Mouse (Mus musculus): ENCODE data around the gene Cfdp1. TPM values are rescaled to one million over a fixed set of nuclear protein-coding genes. Genes with fewer than 3 reads are reported as not detected.

Cfdp1 gene
- polyA plus RNA-seq, 1 experiment, result 94.5 TPM

- no peaks in the 10 kb centered on the region for H3K27me3 ChIP-seq (ENCODE audit: control insufficient read depth, insufficient read depth, low read length)
- no peak for TF ChIP-seq CTCF (IDR thresholded peaks at IDR 0.05; ENCODE audit: borderline replicate concordance, insufficient read depth, low read depth, low read length)
- TF ChIP-seq POLR2A (IDR thresholded peaks at IDR 0.05; ENCODE audit: borderline replicate concordance, insufficient read depth, low read length), result no peak
- DNase-seq, result no peak
- 64% methylated on average over 3 of the region's 3 CpGs for WGBS
- H3K27ac ChIP-seq (ENCODE audit: insufficient read depth, low read length), result no peak overlapping the region
- no peak overlapping the region for H3K4me3 ChIP-seq (replicated peaks; ENCODE audit: insufficient read depth, low read depth, low read length)
- 0 out of 2 replicates have a peak, but pooled peaks cover 2% of the 10 kb centered on the region for H3K4me1 ChIP-seq (ENCODE audit: control insufficient read depth, insufficient read depth, low read length)
These were observed 60.7 kb downstream of the Cfdp1 start for GRCm38 (mm10) chr8:111793324-111793917.

- DNase-seq, result no peak
- no peak for TF ChIP-seq CTCF (IDR thresholded peaks at IDR 0.05; ENCODE audit: borderline replicate concordance, insufficient read depth, low read depth, low read length)
- no peak overlapping the region for H3K27ac ChIP-seq (ENCODE audit: insufficient read depth, low read length)
- H3K27me3 ChIP-seq (ENCODE audit: control insufficient read depth, insufficient read depth, low read length), result no peaks in the 10 kb centered on the region
- no peak overlapping the region for H3K4me3 ChIP-seq (replicated peaks; ENCODE audit: insufficient read depth, low read depth, low read length)
- H3K4me1 ChIP-seq (ENCODE audit: control insufficient read depth, insufficient read depth, low read length), result peaks cover 19% of the 10 kb centered on the region
These were observed 64.5 kb downstream of the Cfdp1 start for GRCm38 (mm10) chr8:111789639-111790038.

- WGBS, result 89% methylated on average over 4 of the region's 4 CpGs
- no peak for TF ChIP-seq CTCF (IDR thresholded peaks at IDR 0.05; ENCODE audit: borderline replicate concordance, insufficient read depth, low read depth, low read length)
- no peak for TF ChIP-seq POLR2A (IDR thresholded peaks at IDR 0.05; ENCODE audit: borderline replicate concordance, insufficient read depth, low read length)
- no peak overlapping the region for H3K4me3 ChIP-seq (replicated peaks; ENCODE audit: insufficient read depth, low read depth, low read length)
- H3K27ac ChIP-seq (ENCODE audit: insufficient read depth, low read length), result no peak overlapping the region
- DNase-seq, result no peak
- no peaks in the 10 kb centered on the region for H3K27me3 ChIP-seq (ENCODE audit: control insufficient read depth, insufficient read depth, low read length)
- H3K4me1 ChIP-seq (ENCODE audit: control insufficient read depth, insufficient read depth, low read length), result peaks cover 18% of the 10 kb centered on the region
These were observed 64.9 kb downstream of the Cfdp1 start for GRCm38 (mm10) chr8:111789200-111789599.

GRCm38 (mm10) chr8:111788497-111788896 is 65.6 kb downstream of the Cfdp1 start:
- DNase-seq, result no peak
- WGBS, result 89% methylated on average over 3 of the region's 3 CpGs
- TF ChIP-seq POLR2A (IDR thresholded peaks at IDR 0.05; ENCODE audit: borderline replicate concordance, insufficient read depth, low read length) (no peak), CTCF (IDR thresholded peaks at IDR 0.05; ENCODE audit: borderline replicate concordance, insufficient read depth, low read depth, low read length) (no peak)
- Histone ChIP-seq H3K4me1 (ENCODE audit: control insufficient read depth, insufficient read depth, low read length) (peaks cover 18% of the 10 kb centered on the region), H3K27me3 (ENCODE audit: control insufficient read depth, insufficient read depth, low read length) (no peaks in the 10 kb centered on the region), H3K4me3 (replicated peaks; ENCODE audit: insufficient read depth, low read depth, low read length) (no peak overlapping the region), H3K27ac (ENCODE audit: insufficient read depth, low read length) (no peak overlapping the region)

GRCm38 (mm10) chr8:111788085-111788484 is 66.0 kb downstream of the Cfdp1 start:
- DNase-seq, result no peak
- peaks cover 20% of the 10 kb centered on the region for H3K4me1 ChIP-seq (ENCODE audit: control insufficient read depth, insufficient read depth, low read length)
- TF ChIP-seq POLR2A (IDR thresholded peaks at IDR 0.05; ENCODE audit: borderline replicate concordance, insufficient read depth, low read length) (no peak), CTCF (IDR thresholded peaks at IDR 0.05; ENCODE audit: borderline replicate concordance, insufficient read depth, low read depth, low read length) (no peak)
- H3K27ac ChIP-seq (ENCODE audit: insufficient read depth, low read length), result no peak overlapping the region; the same call in 1 of the 2 replicates
- 81% methylated on average over 5 of the region's 5 CpGs for WGBS
- no peak overlapping the region for H3K4me3 ChIP-seq (replicated peaks; ENCODE audit: insufficient read depth, low read depth, low read length)
- no peaks in the 10 kb centered on the region for H3K27me3 ChIP-seq (ENCODE audit: control insufficient read depth, insufficient read depth, low read length)

GRCm38 (mm10) chr8:111787683-111788082 is 66.4 kb downstream of the Cfdp1 start:
- WGBS, result 29% methylated on average over 4 of the region's 4 CpGs
- Histone ChIP-seq H3K27ac (ENCODE audit: insufficient read depth, low read length) (no peak overlapping the region; the same call in 1 of the 2 replicates), H3K4me3 (replicated peaks; ENCODE audit: insufficient read depth, low read depth, low read length) (no peak overlapping the region), H3K4me1 (ENCODE audit: control insufficient read depth, insufficient read depth, low read length) (peaks cover 23% of the 10 kb centered on the region), H3K27me3 (ENCODE audit: control insufficient read depth, insufficient read depth, low read length) (no peaks in the 10 kb centered on the region)
- TF ChIP-seq POLR2A (IDR thresholded peaks at IDR 0.05; ENCODE audit: borderline replicate concordance, insufficient read depth, low read length), result no peak
- TF ChIP-seq CTCF (IDR thresholded peaks at IDR 0.05; ENCODE audit: borderline replicate concordance, insufficient read depth, low read depth, low read length), result no peak
- peak in 1 of 2 experiments; percentile 34 for DNase-seq

GRCm38 (mm10) chr8:111786701-111787588 is 67.1 kb downstream of the Cfdp1 start:
- Histone ChIP-seq H3K27me3 (ENCODE audit: control insufficient read depth, insufficient read depth, low read length) (no peaks in the 10 kb centered on the region), H3K4me3 (replicated peaks; ENCODE audit: insufficient read depth, low read depth, low read length) (no peak overlapping the region), H3K27ac (ENCODE audit: insufficient read depth, low read length) (no peak overlapping the region), H3K4me1 (ENCODE audit: control insufficient read depth, insufficient read depth, low read length) (peaks cover 25% of the 10 kb centered on the region)
- 43% methylated on average over 13 of the region's 13 CpGs for WGBS
- TF ChIP-seq CTCF (IDR thresholded peaks at IDR 0.05; ENCODE audit: borderline replicate concordance, insufficient read depth, low read depth, low read length), result no peak
- no peak for TF ChIP-seq POLR2A (IDR thresholded peaks at IDR 0.05; ENCODE audit: borderline replicate concordance, insufficient read depth, low read length)
- DNase-seq, result peak in 1 of 2 experiments; percentile 32

GRCm38 (mm10) chr8:111786116-111786515 is 68.0 kb downstream of the Cfdp1 start:
- no peak overlapping the region for H3K27ac ChIP-seq (ENCODE audit: insufficient read depth, low read length)
- 78% methylated on average over 2 of the region's 2 CpGs for WGBS

More at GRCm38 (mm10) chr8:111786116-111786515, 68.0 kb downstream of the Cfdp1 start:
- TF ChIP-seq POLR2A (IDR thresholded peaks at IDR 0.05; ENCODE audit: borderline replicate concordance, insufficient read depth, low read length) (no peak), CTCF (IDR thresholded peaks at IDR 0.05; ENCODE audit: borderline replicate concordance, insufficient read depth, low read depth, low read length) (no peak)
- Histone ChIP-seq H3K4me3 (replicated peaks; ENCODE audit: insufficient read depth, low read depth, low read length) (no peak overlapping the region), H3K27me3 (ENCODE audit: control insufficient read depth, insufficient read depth, low read length) (no peaks in the 10 kb centered on the region), H3K4me1 (ENCODE audit: control insufficient read depth, insufficient read depth, low read length) (peaks cover 25% of the 10 kb centered on the region)
- DNase-seq, result no peak
